Mouse (Mus musculus) limb, embryonic 12.5 days (tissue): Measurements from ENCODE around the gene Hcn2. TPM values are rescaled to one million over a fixed set of nuclear protein-coding genes. Genes with fewer than 3 reads are reported as not detected.

Experiments used
- ATAC-seq: fragments of 200-750 bp; cut with Nextera tagmentation; 2 replicates; pipeline ENCODE4 v1.8.0; 2017; ENCODE audit warnings: low read depth, moderate TSS enrichment; ENCODE audit not compliant: insufficient number of reproducible peaks, insufficient read depth, low FRiP score, low TSS enrichment
- H3K27ac ChIP-seq: fragments of 300-500 bp; sonication (generic); 2 replicates; pipeline ENCODE4 v1.5.1; 2016; ENCODE audit warnings: mild to moderate bottlenecking, moderate library complexity
- H3K27me3 ChIP-seq: fragments of 300-500 bp; sonication (generic); 2 replicates; pipeline ENCODE4 v1.6.1; 2016; ENCODE audit warnings: mild to moderate bottlenecking, moderate library complexity
- H3K36me3 ChIP-seq: fragments of 300-500 bp; sonication (generic); 2 replicates; pipeline ENCODE4 v1.6.1; 2016; ENCODE audit warnings: mild to moderate bottlenecking, moderate library complexity
- H3K4me1 ChIP-seq: fragments of 300-500 bp; sonication (generic); replicated peaks from 2 replicates; pipeline ENCODE4 v1.6.1; 2016
- H3K4me2 ChIP-seq: fragments of 300-500 bp; sonication (generic); 2 replicates; pipeline ENCODE4 v1.6.1; 2016; ENCODE audit warnings: mild to moderate bottlenecking, moderate library complexity
- H3K4me3 ChIP-seq: fragments of 300-500 bp; sonication (generic); replicated peaks from 2 replicates; pipeline ENCODE4 v1.5.1; 2016; ENCODE audit warnings: mild to moderate bottlenecking
- H3K9ac ChIP-seq: fragments of 300-500 bp; sonication (generic); replicated peaks from 2 replicates; pipeline ENCODE4 v1.6.1; 2016; ENCODE audit warnings: mild to moderate bottlenecking, moderate library complexity
- H3K9me3 ChIP-seq: fragments of 300-500 bp; sonication (generic); 2 replicates; pipeline ENCODE4 v1.6.1; 2016; ENCODE audit warnings: mild to moderate bottlenecking, moderate library complexity
- WGBS: fragments of 180-500 bp; shearing (Covaris S2); methylation state at CpG from one replicate; pipeline ENCODE4 v1.1.7; 2016; 5-methylcytosine and 5-hydroxymethylcytosine counted together
- polyA plus RNA-seq: library from polyadenylated mRNA; unstranded; fragments of >200 nt; fragmentation: Nextera tagmentation; extraction: Ambion mirVana; gene quantifications from 2 replicates; pipeline ENCODE4 v1.2.1, GENCODE M21; 2016

The Hcn2 gene
- polyA plus RNA-seq, 1 experiment from 2014 or later, result 0.15 TPM

- H3K27ac ChIP-seq, result no peak overlapping the region
- H3K27me3 ChIP-seq, result peaks cover 49% of the 10 kb centered on the region
- 9% methylated on average over 6 of the region's 6 CpGs for WGBS
- no peak overlapping the region for H3K4me3 ChIP-seq
- no peak for ATAC-seq
- no peak overlapping the region for H3K4me2 ChIP-seq
- H3K9ac ChIP-seq, result no peak overlapping the region
- peaks cover 20% of the 10 kb centered on the region for H3K4me1 ChIP-seq
- peaks cover 50% of the 10 kb centered on the region for H3K36me3 ChIP-seq
- H3K9me3 ChIP-seq, result no peaks in the 10 kb centered on the region
Observed at GRCm38 (mm10) chr10:79712499-79713126, 3.8 kb upstream of the Hcn2 start.

GRCm38 (mm10) chr10:79713163-79713562 is 3.3 kb upstream of the Hcn2 start:
- Histone ChIP-seq H3K4me3 (no peak overlapping the region), H3K27me3 (peaks cover 54% of the 10 kb centered on the region), H3K4me1 (peaks cover 18% of the 10 kb centered on the region), H3K9ac (no peak overlapping the region), H3K4me2 (no peak overlapping the region), H3K27ac (no peak overlapping the region), H3K36me3 (peaks cover 45% of the 10 kb centered on the region), H3K9me3 (no peaks in the 10 kb centered on the region)
- WGBS, result 38% methylated on average over 1 of the region's 1 CpGs
- ATAC-seq, result no peak

DNA sequence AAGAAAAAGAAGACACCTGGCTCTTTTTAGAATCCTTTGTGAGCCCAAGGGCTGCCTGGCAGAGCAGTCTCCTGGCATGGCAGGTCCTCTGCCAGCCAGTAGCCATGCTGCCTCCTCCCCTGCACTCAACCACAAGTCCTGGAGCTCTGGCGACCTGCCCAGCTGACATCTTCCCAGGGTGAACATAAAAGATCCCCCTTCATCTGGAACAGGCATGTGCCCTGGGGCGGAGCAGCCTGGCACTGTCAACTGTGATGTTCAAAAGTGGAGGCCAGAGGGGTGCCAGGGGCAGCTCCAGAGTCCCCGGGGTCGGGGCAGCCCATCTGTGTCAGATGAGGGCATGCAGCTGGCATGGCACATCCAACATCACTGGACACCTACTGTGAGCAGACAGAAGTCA is 1.4 kb upstream of the Hcn2 start:
- H3K9me3 ChIP-seq, result no peaks in the 10 kb centered on the region
- H3K4me3 ChIP-seq, result no peak overlapping the region
- H3K36me3 ChIP-seq, result peaks cover 27% of the 10 kb centered on the region
- no peak overlapping the region for H3K4me2 ChIP-seq
- H3K9ac ChIP-seq, result no peak overlapping the region
- no peak overlapping the region for H3K27ac ChIP-seq
- H3K27me3 ChIP-seq, result peaks cover 73% of the 10 kb centered on the region
- WGBS, result 60% methylated on average over 4 of the region's 4 CpGs
- no peak for ATAC-seq
- H3K4me1 ChIP-seq, result peaks cover 18% of the 10 kb centered on the region

GRCm38 (mm10) chr10:79716988-79717355 is 538 bp downstream of the Hcn2 start:
- no peak for ATAC-seq
- under 1% methylated on average over 44 of the region's 44 CpGs for WGBS
- H3K36me3 ChIP-seq, result peaks cover 7% of the 10 kb centered on the region
- peak overlapping the region; percentile 50 for H3K9ac ChIP-seq
- peaks cover 18% of the 10 kb centered on the region for H3K4me1 ChIP-seq
- H3K4me3 ChIP-seq, result peak overlapping the region; percentile 60
- peaks cover 86% of the 10 kb centered on the region for H3K27me3 ChIP-seq
- H3K4me2 ChIP-seq, result peak overlapping the region; percentile 96
- H3K27ac ChIP-seq, result no peak overlapping the region
- H3K9me3 ChIP-seq, result no peaks in the 10 kb centered on the region

DNA sequence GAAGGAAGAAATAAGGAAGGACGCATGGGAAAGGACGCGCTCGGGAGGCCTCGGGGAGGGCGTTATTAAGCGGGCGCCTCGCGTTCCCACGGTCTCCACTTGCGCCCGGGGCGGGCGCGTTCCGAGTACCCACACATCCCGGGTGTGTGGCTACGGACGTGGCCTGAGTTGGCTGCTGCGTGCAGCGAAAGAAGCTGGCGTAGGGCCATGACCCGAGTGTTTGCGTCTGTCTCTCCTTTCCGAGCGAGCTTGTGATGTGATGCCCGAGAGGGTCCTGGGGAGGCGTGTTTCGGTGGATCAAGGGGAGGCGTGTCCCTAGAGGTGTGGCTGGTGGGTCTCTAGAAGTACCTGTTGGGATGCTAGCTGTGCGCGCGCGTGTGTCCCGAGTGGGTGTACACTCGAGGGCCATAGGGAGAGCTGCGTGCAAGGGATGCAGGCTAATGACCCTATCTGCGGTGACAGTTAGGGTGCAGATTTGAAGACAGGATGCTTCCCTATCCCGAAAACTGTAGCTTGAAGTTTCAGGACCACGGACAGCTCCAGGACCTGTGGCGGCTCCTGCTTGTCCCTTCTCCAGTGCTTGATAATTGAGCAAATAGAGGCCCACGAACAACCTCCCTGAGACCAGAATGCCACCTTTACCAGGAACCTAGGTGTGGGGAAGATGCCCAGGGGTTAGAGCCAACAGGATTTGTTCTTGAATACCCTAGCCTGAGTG is 1.4 kb downstream of the Hcn2 start:
- no peak overlapping the region for H3K9ac ChIP-seq
- no peak for ATAC-seq
- 4% methylated on average over 43 of the region's 43 CpGs for WGBS
- no peak overlapping the region for H3K27ac ChIP-seq
- H3K27me3 ChIP-seq, result peaks cover 88% of the 10 kb centered on the region
- no peaks in the 10 kb centered on the region for H3K9me3 ChIP-seq
- H3K4me3 ChIP-seq, result peak overlapping the region; percentile 60
- peak overlapping the region; percentile 96 for H3K4me2 ChIP-seq
- H3K4me1 ChIP-seq, result peaks cover 18% of the 10 kb centered on the region
- no peaks in the 10 kb centered on the region for H3K36me3 ChIP-seq

- H3K4me2 ChIP-seq, result no peak overlapping the region
- no peak for ATAC-seq
- H3K9me3 ChIP-seq, result no peaks in the 10 kb centered on the region
- H3K4me1 ChIP-seq, result peaks cover 17% of the 10 kb centered on the region
- no peaks in the 10 kb centered on the region for H3K36me3 ChIP-seq
- H3K9ac ChIP-seq, result no peak overlapping the region
- H3K4me3 ChIP-seq, result no peak overlapping the region
- WGBS, result 69% methylated on average over 5 of the region's 5 CpGs
- H3K27ac ChIP-seq, result no peak overlapping the region
- H3K27me3 ChIP-seq, result peaks cover 57% of the 10 kb centered on the region
Observed at GRCm38 (mm10) chr10:79721089-79721488, 4.7 kb downstream of the Hcn2 start.

GRCm38 (mm10) chr10:79723047-79723446 is 6.6 kb downstream of the Hcn2 start:
- Histone ChIP-seq H3K9me3 (0 out of 2 replicates have a peak, but pooled peaks cover 5% of the 10 kb centered on the region), H3K9ac (no peak overlapping the region), H3K4me1 (no peaks in the 10 kb centered on the region), H3K4me3 (no peak overlapping the region), H3K27ac (no peak overlapping the region), H3K36me3 (no peaks in the 10 kb centered on the region), H3K4me2 (no peak overlapping the region), H3K27me3 (peaks cover 38% of the 10 kb centered on the region)
- ATAC-seq, result no peak
- WGBS, result 69% methylated on average over 6 of the region's 6 CpGs

DNA sequence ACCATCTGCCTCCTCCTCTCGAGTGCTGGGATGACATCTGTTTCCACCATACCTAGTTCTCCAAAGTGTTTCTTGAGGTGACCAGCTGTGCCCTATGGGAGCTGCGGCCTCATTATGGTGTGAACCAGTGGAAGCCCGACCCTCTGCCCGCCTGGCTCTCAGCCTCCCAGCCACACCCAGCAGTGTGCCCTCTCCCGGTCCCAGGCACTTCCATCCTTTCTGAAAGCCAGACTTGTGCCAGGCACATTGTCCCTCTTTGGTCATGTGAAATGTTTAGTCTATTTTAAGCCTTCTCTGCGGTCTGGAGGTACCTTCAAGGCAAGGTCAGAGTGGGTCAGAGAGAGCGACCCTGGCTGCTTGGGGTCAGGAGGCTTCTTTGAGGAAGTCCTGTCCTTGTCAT is 7.3 kb downstream of the Hcn2 start:
- WGBS, result 84% methylated on average over 7 of the region's 7 CpGs
- Histone ChIP-seq H3K27me3 (peaks cover 33% of the 10 kb centered on the region), H3K4me2 (no peak overlapping the region), H3K4me1 (no peaks in the 10 kb centered on the region), H3K9me3 (0 out of 2 replicates have a peak, but pooled peaks cover 5% of the 10 kb centered on the region), H3K9ac (no peak overlapping the region), H3K27ac (no peak overlapping the region), H3K4me3 (no peak overlapping the region), H3K36me3 (no peaks in the 10 kb centered on the region)
- ATAC-seq, result no peak

GRCm38 (mm10) chr10:79726090-79726489 is 9.7 kb downstream of the Hcn2 start:
- 33% methylated on average over 11 of the region's 11 CpGs for WGBS
- Histone ChIP-seq H3K9ac (no peak overlapping the region), H3K4me2 (no peak overlapping the region), H3K9me3 (0 out of 2 replicates have a peak, but pooled peaks cover 5% of the 10 kb centered on the region), H3K27ac (no peak overlapping the region), H3K36me3 (no peaks in the 10 kb centered on the region), H3K27me3 (peaks cover 18% of the 10 kb centered on the region), H3K4me3 (no peak overlapping the region), H3K4me1 (no peaks in the 10 kb centered on the region)
- ATAC-seq, result no peak

- Histone ChIP-seq H3K4me2 (no peak overlapping the region), H3K36me3 (peaks cover 10% of the 10 kb centered on the region), H3K27ac (no peak overlapping the region), H3K9me3 (peaks cover 12% of the 10 kb centered on the region; the same call in 1 of the 2 replicates), H3K4me1 (no peaks in the 10 kb centered on the region), H3K27me3 (peaks cover 10% of the 10 kb centered on the region; the same call in 1 of the 2 replicates), H3K4me3 (no peak overlapping the region), H3K9ac (no peak overlapping the region)
- no peak for ATAC-seq
- WGBS, result 76% methylated on average over 28 of the region's 28 CpGs
Observed at GRCm38 (mm10) chr10:79728323-79729249, 12.2 kb downstream of the Hcn2 start.
